Mouse (Mus musculus) stomach, postnatal 0 days (tissue): Measurements from ENCODE around the gene Hagh. TPM values are rescaled to one million over a fixed set of nuclear protein-coding genes. Genes with fewer than 3 reads are reported as not detected.

Experiments
- ATAC-seq: fragments of 200-750 bp; cut with Nextera tagmentation; 2 replicates; pipeline ENCODE4 v1.8.0; 2017; ENCODE audit not compliant: low FRiP score, low TSS enrichment
- DNase-seq: peaks from one replicate; pipeline ENCODE4 v3.0.0-alpha.2; 2016; ENCODE audit warnings: low spot score
- H3K27ac ChIP-seq: fragments of 300-500 bp; sonication (generic); replicated peaks from 2 replicates; pipeline ENCODE4 v1.5.1; 2014; ENCODE audit warnings: mild to moderate bottlenecking, control low read depth
- H3K27me3 ChIP-seq: fragments of 300-500 bp; sonication (generic); 2 replicates; pipeline ENCODE4 v1.6.1; 2014; ENCODE audit warnings: low read length; ENCODE audit not compliant: control insufficient read depth, insufficient read depth
- H3K36me3 ChIP-seq: fragments of 300-500 bp; sonication (generic); 2 replicates; pipeline ENCODE4 v1.6.1; 2014; ENCODE audit warnings: low read length, mixed read lengths; ENCODE audit not compliant: control insufficient read depth, insufficient read depth
- H3K4me1 ChIP-seq: fragments of 300-500 bp; sonication (generic); replicated peaks from 2 replicates; pipeline ENCODE4 v1.6.1; 2014; ENCODE audit warnings: antibody characterized with exemption; ENCODE audit not compliant: control insufficient read depth, insufficient read depth
- H3K4me2 ChIP-seq: fragments of 300-500 bp; sonication (generic); replicated peaks from 2 replicates; pipeline ENCODE4 v1.6.1; 2014; ENCODE audit warnings: low read depth, mild to moderate bottlenecking, control low read depth, moderate library complexity
- H3K4me3 ChIP-seq: fragments of 300-500 bp; sonication (generic); 2 replicates; pipeline ENCODE4 v1.5.1; 2014; ENCODE audit warnings: low read depth, low read length, control low read depth
- H3K9ac ChIP-seq: fragments of 300-500 bp; sonication (generic); 2 replicates; pipeline ENCODE4 v1.6.1; 2014; ENCODE audit warnings: mild to moderate bottlenecking, low read length, control low read depth, mixed read lengths
- H3K9me3 ChIP-seq: fragments of 300-500 bp; sonication (generic); 2 replicates; pipeline ENCODE4 v1.6.1; 2016; ENCODE audit warnings: low read length; ENCODE audit not compliant: control insufficient read depth
- CTCF ChIP-seq: IDR thresholded peaks from 2 replicates; pipeline ENCODE4 v1.5.1; 2016; ENCODE audit warnings: antibody characterized with exemption, low read depth, mild to moderate bottlenecking, moderate library complexity
- EP300 ChIP-seq: optimal IDR thresholded peaks from 2 replicates; pipeline ENCODE3; 2016; ENCODE audit warnings: antibody characterized with exemption
- WGBS: fragments of 180-500 bp; shearing (Covaris S2); extraction: QIAGEN DNeasy Blood & Tissue Kit; methylation state at CpG from one replicate; pipeline ENCODE4 v1.1.7; 2014; 5-methylcytosine and 5-hydroxymethylcytosine counted together
- polyA plus RNA-seq: library from polyadenylated mRNA; unstranded; fragments of >200 nt; fragmentation: Nextera tagmentation; extraction: Ambion mirVana; gene quantifications from 2 replicates; pipeline ENCODE4 v1.2.1, GENCODE M21; 2015

The Hagh gene
- polyA plus RNA-seq, 1 experiment from 2014 or later: 51.3 TPM

DNA sequence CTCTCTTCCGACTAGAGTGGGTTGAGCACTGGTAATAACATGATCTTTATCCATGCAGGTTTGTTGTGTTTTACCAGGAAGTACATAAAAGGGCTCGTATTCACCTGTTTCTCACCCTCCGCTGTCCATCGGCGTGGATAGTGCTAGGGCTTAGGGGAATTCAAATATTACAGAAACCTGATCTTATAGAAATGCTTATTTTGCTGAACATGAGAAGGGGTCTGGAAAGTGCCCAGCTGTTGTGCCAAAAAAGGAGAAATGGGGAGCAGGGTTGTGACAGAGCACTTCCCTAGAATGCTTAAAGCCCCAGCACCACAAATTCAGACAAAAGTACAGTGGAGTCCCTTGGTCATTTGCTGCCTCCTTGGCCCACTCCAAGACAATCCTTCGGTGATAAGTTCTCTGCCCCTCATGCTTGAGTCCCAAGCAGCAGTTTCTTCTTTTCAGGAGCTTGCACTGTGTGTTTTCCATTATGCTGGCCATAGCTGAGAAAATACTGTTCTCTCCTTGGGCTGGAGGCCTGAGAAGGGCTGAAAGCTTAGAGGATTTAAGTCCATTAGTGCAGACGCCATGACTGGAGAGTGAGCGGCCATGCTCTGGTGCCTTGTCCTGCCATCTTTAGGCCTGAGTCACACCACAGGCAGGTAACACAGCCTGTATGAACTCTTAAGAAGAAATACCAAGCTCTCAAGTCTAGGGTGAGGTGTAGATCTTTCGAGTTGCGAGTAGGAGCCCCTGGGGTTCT, 11.6 kb downstream of the Hagh start:
- Histone ChIP-seq H3K4me3 (peak overlapping the region; percentile 70; the same call in 1 of the 2 replicates), H3K4me2 (peak overlapping the region; percentile 92), H3K9me3 (no peaks in the 10 kb centered on the region), H3K27ac (no peak overlapping the region), H3K9ac (peak overlapping the region; percentile 72), H3K4me1 (no peaks in the 10 kb centered on the region), H3K27me3 (no peaks in the 10 kb centered on the region), H3K36me3 (peaks cover 4% of the 10 kb centered on the region; the same call in 1 of the 2 replicates)
- ATAC-seq: no peak
- no peak for TF ChIP-seq CTCF
- TF ChIP-seq EP300: no peak
- WGBS: 74% methylated on average over 10 of the region's 10 CpGs
- no peak for DNase-seq

DNA sequence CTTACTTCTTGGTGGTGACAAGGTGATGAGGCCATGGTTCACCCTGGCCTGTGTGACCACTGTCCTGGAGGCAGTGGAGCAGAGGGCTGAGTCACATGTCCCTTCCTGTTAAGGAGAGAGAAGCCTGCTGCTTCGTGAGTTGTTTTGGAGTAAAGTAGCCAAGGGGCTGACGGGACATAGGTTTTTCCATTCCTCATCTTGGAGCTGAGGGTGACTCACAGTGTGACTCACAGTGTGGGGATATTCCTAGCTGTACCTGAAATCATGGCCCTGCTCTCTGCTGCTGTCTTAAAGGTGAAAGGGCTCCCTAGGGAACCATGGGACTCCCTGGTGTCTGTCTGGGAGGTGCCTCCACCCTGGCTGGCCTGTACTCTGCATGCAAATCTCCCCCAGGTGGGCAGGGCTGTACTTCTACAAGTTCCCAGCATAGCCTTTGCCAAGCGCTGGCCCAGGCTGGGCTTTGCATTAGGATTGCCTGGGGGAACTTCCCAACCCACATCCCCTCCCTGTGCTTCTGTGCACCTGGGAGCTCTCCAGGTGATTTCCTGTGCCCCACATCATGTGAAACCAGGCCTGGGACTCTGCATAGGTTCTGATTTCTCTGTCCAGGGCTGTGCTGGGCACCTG, 16.0 kb downstream of the Hagh start:
- peaks cover 9% of the 10 kb centered on the region; the same call in 1 of the 2 replicates for H3K36me3 ChIP-seq

GRCm38 (mm10) chr17:24856589-24856988, 16.6 kb downstream of the Hagh start:
- Histone ChIP-seq H3K4me1 (no peaks in the 10 kb centered on the region), H3K36me3 (peaks cover 15% of the 10 kb centered on the region), H3K27ac (no peak overlapping the region), H3K9me3 (no peaks in the 10 kb centered on the region), H3K4me3 (no peak overlapping the region), H3K4me2 (no peak overlapping the region), H3K27me3 (no peaks in the 10 kb centered on the region), H3K9ac (no peak overlapping the region)
- TF ChIP-seq EP300 (no peak), CTCF (no peak)
- no peak for ATAC-seq
- DNase-seq: no peak
- WGBS: 93% methylated on average over 13 of the region's 13 CpGs

More for the DNA sequence above, 16.0 kb downstream of the Hagh start:
- Histone ChIP-seq H3K4me3 (no peak overlapping the region), H3K4me1 (no peaks in the 10 kb centered on the region), H3K9me3 (no peaks in the 10 kb centered on the region), H3K9ac (no peak overlapping the region), H3K4me2 (no peak overlapping the region), H3K27ac (no peak overlapping the region; the same call in 1 of the 2 replicates), H3K27me3 (no peaks in the 10 kb centered on the region)
- no peak for ATAC-seq
- TF ChIP-seq EP300: no peak
- no peak for TF ChIP-seq CTCF
- WGBS: 77% methylated on average over 3 of the region's 3 CpGs
- no peak for DNase-seq

DNA sequence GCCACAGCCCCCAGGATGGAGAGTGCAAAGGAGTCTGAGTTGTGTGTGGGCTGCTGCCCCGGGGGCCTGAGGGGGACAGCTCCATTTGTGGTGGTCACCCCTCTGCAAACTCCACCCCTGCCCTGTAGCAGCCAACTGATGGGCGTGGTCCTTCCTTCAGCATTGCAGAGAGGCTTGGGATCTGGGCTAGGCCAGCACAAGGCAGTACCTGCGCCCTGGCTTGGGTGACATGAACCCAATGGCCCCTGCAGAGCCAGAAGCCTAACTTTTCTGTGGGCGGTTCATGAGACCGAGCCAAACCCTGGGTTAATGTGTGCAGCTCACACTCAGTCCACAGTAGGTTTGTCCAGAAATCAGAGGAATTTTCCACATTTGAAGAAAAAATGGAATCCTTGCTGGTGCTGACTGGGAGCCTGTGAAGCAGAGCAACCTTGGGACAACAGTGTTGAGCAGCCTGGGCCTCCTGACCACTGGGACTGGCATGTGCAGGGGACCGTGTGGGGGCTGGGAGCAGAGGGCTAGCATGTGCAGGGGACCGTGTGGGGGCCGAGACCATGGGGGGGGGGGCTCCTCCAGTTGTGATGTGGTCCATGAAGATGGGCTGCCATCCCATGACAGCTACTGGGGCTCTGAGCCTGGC, 18.0 kb downstream of the Hagh start:
- H3K4me2 ChIP-seq: no peak overlapping the region
- H3K9ac ChIP-seq: no peak overlapping the region
- no peaks in the 10 kb centered on the region for H3K27me3 ChIP-seq
- DNase-seq: no peak
- 85% methylated on average over 8 of the region's 8 CpGs for WGBS
- no peak overlapping the region for H3K27ac ChIP-seq
- no peak overlapping the region for H3K4me3 ChIP-seq
- TF ChIP-seq CTCF (no peak), EP300 (no peak)
- peaks cover 15% of the 10 kb centered on the region for H3K36me3 ChIP-seq
- ATAC-seq: 0 out of 2 replicates have a peak, but pooled peaks have one; percentile 15
- H3K9me3 ChIP-seq: no peaks in the 10 kb centered on the region
- H3K4me1 ChIP-seq: no peaks in the 10 kb centered on the region

GRCm38 (mm10) chr17:24858967-24859366, 19.0 kb downstream of the Hagh start:
- no peak for ATAC-seq
- TF ChIP-seq EP300 (no peak), CTCF (no peak)

More at GRCm38 (mm10) chr17:24858967-24859366, 19.0 kb downstream of the Hagh start:
- H3K4me1 ChIP-seq: no peaks in the 10 kb centered on the region
- no peaks in the 10 kb centered on the region for H3K9me3 ChIP-seq
- no peak overlapping the region for H3K27ac ChIP-seq
- WGBS: 88% methylated on average over 6 of the region's 6 CpGs
- no peak overlapping the region for H3K9ac ChIP-seq
- H3K36me3 ChIP-seq: peaks cover 19% of the 10 kb centered on the region
- no peak overlapping the region for H3K4me3 ChIP-seq
- DNase-seq: no peak
- no peaks in the 10 kb centered on the region for H3K27me3 ChIP-seq
- no peak overlapping the region for H3K4me2 ChIP-seq
